Mouse (Mus musculus): ENCODE measurements around the gene Txnrd2.

DNA sequence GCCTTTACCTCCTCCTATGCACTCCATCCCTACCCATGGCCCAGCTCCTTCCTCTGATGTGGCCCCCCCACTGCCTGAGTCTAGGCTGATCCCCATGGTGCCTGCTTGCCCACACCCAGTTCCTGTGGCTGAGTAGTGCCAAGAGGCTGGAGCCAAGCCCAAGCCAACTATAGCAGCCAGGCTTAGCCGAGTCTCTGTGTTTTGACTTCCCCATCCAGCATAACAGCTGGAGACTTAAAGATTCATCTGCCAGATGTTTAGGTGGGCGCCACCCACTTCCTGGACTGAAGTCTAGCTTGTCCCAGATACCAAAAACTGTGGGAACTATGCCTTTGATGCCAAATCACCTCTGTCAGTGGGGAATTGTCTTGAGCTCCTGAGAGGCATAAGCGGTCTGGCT lies 38.1 kb downstream of the Txnrd2 start:
- TF ChIP-seq TAL1 (IDR thresholded peaks at IDR 0.05; ENCODE audit: low read length) (no peak), GATA1 (IDR thresholded peaks at IDR 0.05; ENCODE audit: low read length) (no peak)
